Comparison of ENCODE assay signal across 8 mouse cellular contexts in the genomic region with DNA sequence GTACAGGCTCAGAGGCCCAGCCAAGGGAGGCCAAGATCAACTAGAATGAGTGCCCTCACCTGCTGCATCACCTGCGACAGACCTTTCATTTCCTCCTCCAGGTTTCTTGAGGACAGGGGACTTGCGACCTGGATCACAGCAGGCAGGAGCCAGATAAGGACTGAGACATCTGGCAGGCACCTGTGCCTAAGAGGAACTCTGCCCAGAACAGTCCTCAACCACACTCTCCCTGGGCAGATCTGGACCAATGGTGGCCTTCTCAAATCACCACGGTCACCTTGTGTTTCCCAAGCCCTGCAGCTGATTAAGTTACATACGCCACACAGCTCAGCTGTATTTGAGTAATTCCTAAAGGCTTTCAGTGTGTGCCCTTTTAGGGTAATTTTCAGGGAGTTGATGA. TPM values are rescaled to one million over a fixed set of nuclear protein-coding genes. Genes with fewer than 3 reads are reported as not detected.
DNase-seq lines count a peak whose midpoint lies in the region; ATAC-seq lines count a peak whose summit lies in the region.

No protein-coding gene starts in this region.

- no peaks in the 10 kb centered on the region for H3K9me3 ChIP-seq in forebrain, embryonic 16.5 days (ENCODE audit: control insufficient read depth, low read length)
- no peaks in the 10 kb centered on the region for H3K9me3 ChIP-seq in limb, embryonic 10.5 days (replicated peaks)
- H3K9me3 ChIP-seq in stomach, embryonic 14.5 days (ENCODE audit: control insufficient read depth, low read depth, low read length): no peaks in the 10 kb centered on the region

- no peaks in the 10 kb centered on the region for H3K27me3 ChIP-seq in forebrain, embryonic 16.5 days (replicated peaks; ENCODE audit: control insufficient read depth, insufficient read depth, low read length)
- H3K27me3 ChIP-seq in limb, embryonic 10.5 days (ENCODE audit: low read depth, poor library complexity, severe bottlenecking): no peaks in the 10 kb centered on the region
- H3K27me3 ChIP-seq in stomach, embryonic 14.5 days (ENCODE audit: control insufficient read depth, insufficient read depth, low read length): no peaks in the 10 kb centered on the region

- H3K9ac ChIP-seq in forebrain, embryonic 16.5 days (replicated peaks; ENCODE audit: low read depth, low read length): no peak overlapping the region; the same call in 1 of the 2 replicates
- H3K9ac ChIP-seq in stomach, embryonic 14.5 days (replicated peaks; ENCODE audit: low read depth, low read length): no peak overlapping the region

- H3K4me2 ChIP-seq in forebrain, embryonic 16.5 days (ENCODE audit: low read length): peak overlapping the region; percentile 85
- peak overlapping the region; percentile 64 for H3K4me2 ChIP-seq in stomach, embryonic 14.5 days (replicated peaks; ENCODE audit: low read depth, low read length)

- H3K36me3 ChIP-seq in forebrain, embryonic 16.5 days (ENCODE audit: control insufficient read depth, insufficient read depth): no peaks in the 10 kb centered on the region
- peaks cover 16% of the 10 kb centered on the region for H3K36me3 ChIP-seq in limb, embryonic 10.5 days
- no peaks in the 10 kb centered on the region for H3K36me3 ChIP-seq in stomach, embryonic 14.5 days (ENCODE audit: control insufficient read depth, insufficient read depth, low read length)

- no peak for ATAC-seq in forebrain, embryonic 16.5 days
- ATAC-seq in stomach, embryonic 14.5 days (ENCODE audit: insufficient number of reproducible peaks, insufficient read depth, low FRiP score, low read depth): no peak

- peaks cover 19% of the 10 kb centered on the region for H3K4me1 ChIP-seq in forebrain, embryonic 16.5 days (replicated peaks; ENCODE audit: control insufficient read depth, insufficient read depth, low read length)
- H3K4me1 ChIP-seq in limb, embryonic 10.5 days: peaks cover 26% of the 10 kb centered on the region
- H3K4me1 ChIP-seq in stomach, embryonic 14.5 days (ENCODE audit: control insufficient read depth, insufficient read depth, low read length): peaks cover 15% of the 10 kb centered on the region; the same call in 1 of the 2 replicates

- no peak overlapping the region for H3K27ac ChIP-seq in forebrain, embryonic 16.5 days (ENCODE audit: low read length)
- H3K27ac ChIP-seq in limb, embryonic 10.5 days: peak overlapping the region; percentile 91; the same call in 1 of the 2 replicates
- H3K27ac ChIP-seq in stomach, embryonic 14.5 days (ENCODE audit: low read length): peak overlapping the region; percentile 29; the same call in 1 of the 2 replicates

- WGBS in forebrain, embryonic 16.5 days: 86% methylated on average over 4 of the region's 4 CpGs
- WGBS in limb, embryonic 10.5 days: 67% methylated on average over 4 of the region's 4 CpGs
- WGBS in stomach, embryonic 14.5 days: 59% methylated on average over 4 of the region's 4 CpGs

- DNase-seq in adrenal gland, postnatal 14 days: peak; percentile 21
- DNase-seq in adrenal gland, adult 2 months: no peak
- DNase-seq in 416B (ENCODE audit: low read depth): peak; percentile 51
- DNase-seq in limb, embryonic 10.5 days (ENCODE audit: low spot score): no peak
- DNase-seq in urinary bladder, postnatal 14 days (ENCODE audit: low spot score): no peak
- DNase-seq in cerebellum, postnatal 14 days: no peak

- H3K4me3 ChIP-seq in forebrain, embryonic 16.5 days (replicated peaks; ENCODE audit: low read length): no peak overlapping the region; the same call in 1 of the 2 replicates
- H3K4me3 ChIP-seq in limb, embryonic 10.5 days: peak overlapping the region; percentile 76
- H3K4me3 ChIP-seq in stomach, embryonic 14.5 days (ENCODE audit: low read depth, low read length): peak overlapping the region; percentile 53

RNA-seq across cellular contexts. Expression of a gene that starts 0.9 kb away (rescaled TPM):
- 0.44 and 0.49 TPM in 2 replicates for total RNA-seq in adrenal gland, postnatal 14 days (2021)
- total RNA-seq in adrenal gland, adult 2 months (2021): under 1 TPM; 0.26 to 0.69 TPM
- 0.09 and 0.15 TPM in 2 replicates for polyA plus RNA-seq in adrenal gland, adult 2 months (2012; rRNA removed)
- polyA plus RNA-seq in forebrain, embryonic 16.5 days (2015; fragmentation: Nextera tagmentation; extraction: Ambion mirVana): 0.60 and 0.98 TPM in 2 replicates
- 0.30 and 0.91 TPM in 2 replicates for polyA plus RNA-seq in limb, embryonic 10.5 days (2016; fragmentation: Nextera tagmentation; extraction: Ambion mirVana)
- polyA plus RNA-seq in stomach, embryonic 14.5 days (2014; fragmentation: Nextera tagmentation; extraction: Ambion mirVana): 0.32 and 0.42 TPM in 2 replicates

RNA-seq across cellular contexts. Expression of a gene that starts 1.2 kb away (rescaled TPM):
- 26.8 and 27.6 TPM in 2 replicates for total RNA-seq in adrenal gland, postnatal 14 days (2021)
- total RNA-seq in adrenal gland, adult 2 months (2021): 10 to 100 TPM; 26.1 to 28.5 TPM
- 74.4 and 97.8 TPM in 2 replicates for polyA plus RNA-seq in adrenal gland, adult 2 months (2012; rRNA removed)
- polyA plus RNA-seq in forebrain, embryonic 16.5 days (2015; fragmentation: Nextera tagmentation; extraction: Ambion mirVana): 39.9 and 41.7 TPM in 2 replicates
- 78.8 and 81.4 TPM in 2 replicates for polyA plus RNA-seq in limb, embryonic 10.5 days (2016; fragmentation: Nextera tagmentation; extraction: Ambion mirVana)
- polyA plus RNA-seq in stomach, embryonic 14.5 days (2014; fragmentation: Nextera tagmentation; extraction: Ambion mirVana): 66.0 and 66.8 TPM in 2 replicates

RNA-seq across cellular contexts. Expression of a gene that starts 21.8 kb away (rescaled TPM):
- 53.5 and 61.1 TPM in 2 replicates for total RNA-seq in adrenal gland, postnatal 14 days (2021)
- total RNA-seq in adrenal gland, adult 2 months (2021): 10 to 100 TPM; 29.4 to 37.7 TPM
- polyA plus RNA-seq in adrenal gland, adult 2 months (2012; rRNA removed): 17.8 and 25.0 TPM in 2 replicates
- 126 and 130 TPM in 2 replicates for polyA plus RNA-seq in forebrain, embryonic 16.5 days (2015; fragmentation: Nextera tagmentation; extraction: Ambion mirVana)
- polyA plus RNA-seq in limb, embryonic 10.5 days (2016; fragmentation: Nextera tagmentation; extraction: Ambion mirVana): 340 and 345 TPM in 2 replicates
- 223 TPM in 2 replicates for polyA plus RNA-seq in stomach, embryonic 14.5 days (2014; fragmentation: Nextera tagmentation; extraction: Ambion mirVana)

RNA-seq across cellular contexts. Expression of a gene that starts 27.3 kb away (rescaled TPM):
- 16.8 and 23.8 TPM in 2 replicates for total RNA-seq in adrenal gland, postnatal 14 days (2021)
- 1 to 10 TPM; 4.4 to 5.4 TPM for total RNA-seq in adrenal gland, adult 2 months (2021)
- polyA plus RNA-seq in adrenal gland, adult 2 months (2012; rRNA removed): 2.3 and 3.6 TPM in 2 replicates
- polyA plus RNA-seq in forebrain, embryonic 16.5 days (2015; fragmentation: Nextera tagmentation; extraction: Ambion mirVana): 71.9 and 85.2 TPM in 2 replicates
- polyA plus RNA-seq in limb, embryonic 10.5 days (2016; fragmentation: Nextera tagmentation; extraction: Ambion mirVana): 323 and 325 TPM in 2 replicates
- polyA plus RNA-seq in stomach, embryonic 14.5 days (2014; fragmentation: Nextera tagmentation; extraction: Ambion mirVana): 168 and 174 TPM in 2 replicates

RNA-seq across cellular contexts. Expression of a gene that starts 27.6 kb away (rescaled TPM):
- total RNA-seq in adrenal gland, postnatal 14 days (2021): 20.0 and 25.1 TPM in 2 replicates
- 10 to 100 TPM; 27.5 to 31.0 TPM for total RNA-seq in adrenal gland, adult 2 months (2021)
- polyA plus RNA-seq in adrenal gland, adult 2 months (2012; rRNA removed): 80.4 and 90.5 TPM in 2 replicates
- polyA plus RNA-seq in forebrain, embryonic 16.5 days (2015; fragmentation: Nextera tagmentation; extraction: Ambion mirVana): 35.4 and 39.1 TPM in 2 replicates
- 40.5 and 47.2 TPM in 2 replicates for polyA plus RNA-seq in limb, embryonic 10.5 days (2016; fragmentation: Nextera tagmentation; extraction: Ambion mirVana)
- 36.3 and 39.8 TPM in 2 replicates for polyA plus RNA-seq in stomach, embryonic 14.5 days (2014; fragmentation: Nextera tagmentation; extraction: Ambion mirVana)

Comparison
In these comparisons a context has a peak if more than half of its experiments do, and no peak if none do; other contexts are left out.
1. DNase-seq: peak in adrenal gland, postnatal 14 days (single experiment) and 416B (single experiment); none in adrenal gland, adult 2 months (single experiment), limb, embryonic 10.5 days (single experiment), urinary bladder, postnatal 14 days (single experiment) and cerebellum, postnatal 14 days (0 of 2).